Mouse (Mus musculus) small intestine, adult 2 months (tissue): ENCODE results near the gene Vwa7. TPM values are rescaled to one million over a fixed set of nuclear protein-coding genes. Genes with fewer than 3 reads are reported as not detected.
"Not testable (repeated sequence)": the region's sequence is repeated elsewhere in the genome, so short reads cannot be mapped to it uniquely, and the experiment has no call there.

ENCODE experiments used
- H3K27ac ChIP-seq: fragments of 200-500 bp; 2 replicates; pipeline ENCODE4 v1.5.1; 2012; ENCODE audit warnings: low read depth, low read length, control low read depth, inconsistent platforms; ENCODE audit not compliant: insufficient read depth
- H3K27me3 ChIP-seq: fragments of 200-500 bp; 2 replicates; pipeline ENCODE4 v1.6.1; 2012; ENCODE audit warnings: mild to moderate bottlenecking, moderate library complexity, low read length, inconsistent platforms; ENCODE audit not compliant: control insufficient read depth, insufficient read depth
- H3K36me3 ChIP-seq: fragments of 200-500 bp; 2 replicates; pipeline ENCODE4 v1.6.1; 2012; ENCODE audit warnings: mild to moderate bottlenecking, low read length, control low read depth, inconsistent platforms; ENCODE audit not compliant: control insufficient read depth, insufficient read depth
- H3K4me1 ChIP-seq: fragments of 200-500 bp; 2 replicates; pipeline ENCODE4 v1.6.1; 2012; ENCODE audit warnings: low read length, inconsistent platforms, mixed read lengths; ENCODE audit not compliant: control insufficient read depth, insufficient read depth, insufficient read length
- H3K4me3 ChIP-seq: fragments of 200-500 bp; 2 replicates; pipeline ENCODE4 v1.5.1; 2012; ENCODE audit warnings: low read depth, mild to moderate bottlenecking, control low read depth, inconsistent platforms, low read length, moderate library complexity
- CTCF ChIP-seq: fragments of 200-500 bp; IDR thresholded peaks from 2 replicates; pipeline ENCODE4 v1.5.1; 2012; ENCODE audit warnings: low read depth, mild to moderate bottlenecking, control low read depth, inconsistent platforms, low read length, moderate library complexity, mixed read lengths; ENCODE audit not compliant: insufficient replicate concordance, insufficient read length; ENCODE audit errors: extremely low read depth
- POLR2A ChIP-seq: fragments of 200-500 bp; IDR thresholded peaks from 2 replicates; pipeline ENCODE4 v1.6.1; 2012; ENCODE audit warnings: low read depth, mild to moderate bottlenecking, control low read depth, inconsistent platforms, low read length, moderate library complexity
- WGBS: fragments of 180-500 bp; shearing (Covaris S2); methylation state at CpG from one replicate; pipeline ENCODE4 v1.1.7; 2018; 5-methylcytosine and 5-hydroxymethylcytosine counted together
- polyA plus RNA-seq: library from polyadenylated mRNA; depleted of rRNA; stranded (reverse); fragments of >200 nt; gene quantifications from 2 replicates; pipeline ENCODE4 v1.2.3, GENCODE M21; 2012

Gene Vwa7
- polyA plus RNA-seq, 1 experiment = 0.82 TPM

DNA sequence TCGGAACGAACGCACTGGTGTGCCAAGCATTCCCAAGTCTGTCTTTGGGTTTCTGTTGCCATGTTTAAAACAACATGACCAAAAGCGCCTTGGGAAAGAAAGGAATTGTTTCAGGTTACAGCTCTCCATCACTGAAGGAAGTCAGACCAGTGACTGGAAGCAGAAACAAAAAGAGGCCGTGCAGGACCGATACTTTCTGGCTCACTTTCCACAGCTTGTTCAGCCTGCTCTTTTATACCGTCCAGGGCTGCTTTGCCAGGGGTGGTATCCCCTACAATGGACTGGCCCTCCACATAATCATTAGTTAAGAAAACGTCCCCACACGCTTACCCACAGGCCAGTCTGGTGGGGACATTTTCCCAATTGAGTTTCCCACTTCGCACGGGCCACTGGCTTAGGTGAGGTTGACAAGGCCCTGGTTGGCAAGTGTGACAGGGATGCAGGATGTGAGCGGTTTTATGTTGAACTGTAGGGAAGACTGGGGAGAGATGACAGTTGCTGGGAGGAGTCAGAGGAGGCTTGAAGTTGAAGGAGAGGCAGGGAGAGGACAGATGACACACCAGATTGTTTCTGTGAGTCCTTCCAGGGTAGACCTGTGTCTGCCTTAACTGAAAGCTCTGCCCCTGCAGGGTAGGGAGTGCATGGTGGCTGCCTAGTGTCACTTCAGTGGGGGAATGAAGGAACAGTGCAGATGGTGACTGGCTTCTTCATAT is 14.1 kb upstream of the Vwa7 start:
- no peaks in the 10 kb centered on the region for H3K27me3 ChIP-seq
- peaks cover 13% of the 10 kb centered on the region for H3K4me1 ChIP-seq
- H3K27ac ChIP-seq = peak overlapping the region; percentile 99
- TF ChIP-seq POLR2A (no peak), CTCF (no peak)
- 2% methylated on average over 12 of the region's 12 CpGs for WGBS
- peaks cover 23% of the 10 kb centered on the region for H3K36me3 ChIP-seq
- H3K4me3 ChIP-seq = peak overlapping the region; percentile 84

- Histone ChIP-seq H3K4me1 (peaks cover 13% of the 10 kb centered on the region), H3K27me3 (no peaks in the 10 kb centered on the region), H3K36me3 (peaks cover 24% of the 10 kb centered on the region), H3K27ac (no peak overlapping the region), H3K4me3 (no peak overlapping the region)
- WGBS = 38% methylated on average over 9 of the region's 9 CpGs
- TF ChIP-seq CTCF (no peak), POLR2A (no peak)
Measured at GRCm38 (mm10) chr17:35003022-35003838, 13.1 kb upstream of the Vwa7 start.

DNA sequence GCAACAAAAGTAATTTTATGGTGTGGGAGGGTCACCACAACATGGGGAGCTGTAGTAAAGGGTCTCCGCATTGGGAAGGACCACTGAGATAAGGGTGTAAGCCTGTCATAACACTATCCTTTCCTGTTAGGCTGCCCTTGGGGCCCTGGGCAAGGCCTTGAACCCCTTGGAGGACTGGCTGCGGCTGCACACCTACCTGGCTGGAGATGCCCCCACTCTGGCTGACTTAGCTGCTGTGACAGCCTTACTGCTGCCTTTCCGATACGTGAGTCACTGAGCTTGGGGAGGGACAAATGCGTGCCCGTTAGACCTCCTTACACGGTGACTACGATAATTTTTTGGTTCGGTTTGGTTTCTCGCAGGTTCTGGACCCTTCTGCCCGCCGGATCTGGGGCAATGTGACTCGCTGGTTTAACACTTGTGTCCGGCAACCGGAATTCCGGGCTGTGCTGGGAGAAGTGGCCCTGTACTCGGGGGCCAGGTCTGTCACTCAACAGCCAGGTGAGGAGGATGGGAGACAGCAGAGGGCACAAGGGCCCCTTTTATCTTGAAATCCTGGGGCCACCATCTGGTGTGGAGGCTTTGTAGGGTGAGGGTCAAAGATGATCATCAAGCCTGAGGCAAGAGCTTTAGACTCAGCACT is 12.2 kb upstream of the Vwa7 start:
- 95% methylated on average over 17 of the region's 17 CpGs for WGBS
- H3K27me3 ChIP-seq = no peaks in the 10 kb centered on the region
- H3K4me3 ChIP-seq = no peak overlapping the region
- H3K36me3 ChIP-seq = peaks cover 27% of the 10 kb centered on the region
- peaks cover 8% of the 10 kb centered on the region for H3K4me1 ChIP-seq
- no peak for TF ChIP-seq POLR2A
- no peak for TF ChIP-seq CTCF
- H3K27ac ChIP-seq = no peak overlapping the region

DNA sequence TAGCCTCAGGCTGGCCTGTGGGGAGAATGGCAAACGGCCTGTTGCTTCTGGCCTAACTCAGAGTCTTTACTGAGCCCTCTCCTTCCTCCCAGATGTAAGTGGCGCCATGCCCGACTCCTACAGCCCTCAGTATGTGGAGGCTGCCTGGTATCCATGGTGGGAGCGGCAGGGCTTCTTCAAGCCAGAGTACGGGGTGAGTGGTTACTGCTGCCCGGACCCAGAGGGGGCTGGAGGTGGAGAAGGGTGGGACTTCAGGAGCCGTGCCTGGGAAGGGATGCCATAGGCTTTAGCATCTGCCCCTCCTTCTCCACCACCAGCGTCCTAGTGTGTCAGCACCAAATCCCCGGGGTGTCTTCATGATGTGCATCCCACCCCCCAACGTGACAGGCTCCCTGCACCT is 11.2 kb upstream of the Vwa7 start:
- Histone ChIP-seq H3K4me1 (peaks cover 8% of the 10 kb centered on the region), H3K36me3 (peaks cover 32% of the 10 kb centered on the region), H3K4me3 (no peak overlapping the region), H3K27ac (no peak overlapping the region), H3K27me3 (no peaks in the 10 kb centered on the region)
- TF ChIP-seq POLR2A (no peak), CTCF (no peak)
- WGBS = 90% methylated on average over 10 of the region's 10 CpGs

GRCm38 (mm10) chr17:35005902-35006301 is 10.5 kb upstream of the Vwa7 start:
- H3K4me3 ChIP-seq, H3K4me1 ChIP-seq, H3K27ac ChIP-seq, H3K27me3 ChIP-seq: not testable (repeated sequence)
- peaks cover 38% of the 10 kb centered on the region for H3K36me3 ChIP-seq
- WGBS = 92% methylated on average over 4 of the region's 5 CpGs

GRCm38 (mm10) chr17:35007387-35007991 is 8.9 kb upstream of the Vwa7 start:
- Histone ChIP-seq H3K4me3 (no peak overlapping the region), H3K27ac (no peak overlapping the region), H3K4me1 (peaks cover 5% of the 10 kb centered on the region), H3K36me3 (peaks cover 54% of the 10 kb centered on the region), H3K27me3 (no peaks in the 10 kb centered on the region)
- TF ChIP-seq POLR2A (no peak), CTCF (no peak)
- 90% methylated on average over 7 of the region's 7 CpGs for WGBS

DNA sequence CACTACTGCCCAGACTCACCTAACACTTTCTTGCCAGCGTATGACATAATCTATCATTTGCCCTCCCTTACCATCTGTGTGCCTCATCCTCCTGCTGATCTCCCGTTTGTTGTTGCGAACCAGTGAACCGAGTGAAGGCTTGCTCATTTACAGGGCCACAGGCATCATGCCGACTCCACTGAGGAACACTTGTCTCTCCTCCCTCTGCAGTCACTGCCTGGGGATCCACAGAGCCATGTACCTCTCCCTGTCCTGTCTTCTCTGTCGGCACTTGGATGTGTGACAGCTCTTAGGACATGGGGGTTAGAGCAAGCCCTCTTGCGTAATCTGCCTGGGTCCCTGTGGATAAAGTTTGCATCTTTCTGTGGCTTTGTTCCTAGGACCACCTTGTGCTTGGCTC is 6.8 kb upstream of the Vwa7 start:
- TF ChIP-seq POLR2A (no peak), CTCF (no peak)
- H3K27me3 ChIP-seq = no peaks in the 10 kb centered on the region
- no peak overlapping the region for H3K4me3 ChIP-seq
- whole genome bisulfite sequencing = 90% methylated on average over 7 of the region's 7 CpGs
- peaks cover 68% of the 10 kb centered on the region for H3K36me3 ChIP-seq
- no peaks in the 10 kb centered on the region for H3K4me1 ChIP-seq
- H3K27ac ChIP-seq = no peak overlapping the region
